Mouse (Mus musculus): ENCODE data around the gene Cd28.

Cd28 gene

DNA sequence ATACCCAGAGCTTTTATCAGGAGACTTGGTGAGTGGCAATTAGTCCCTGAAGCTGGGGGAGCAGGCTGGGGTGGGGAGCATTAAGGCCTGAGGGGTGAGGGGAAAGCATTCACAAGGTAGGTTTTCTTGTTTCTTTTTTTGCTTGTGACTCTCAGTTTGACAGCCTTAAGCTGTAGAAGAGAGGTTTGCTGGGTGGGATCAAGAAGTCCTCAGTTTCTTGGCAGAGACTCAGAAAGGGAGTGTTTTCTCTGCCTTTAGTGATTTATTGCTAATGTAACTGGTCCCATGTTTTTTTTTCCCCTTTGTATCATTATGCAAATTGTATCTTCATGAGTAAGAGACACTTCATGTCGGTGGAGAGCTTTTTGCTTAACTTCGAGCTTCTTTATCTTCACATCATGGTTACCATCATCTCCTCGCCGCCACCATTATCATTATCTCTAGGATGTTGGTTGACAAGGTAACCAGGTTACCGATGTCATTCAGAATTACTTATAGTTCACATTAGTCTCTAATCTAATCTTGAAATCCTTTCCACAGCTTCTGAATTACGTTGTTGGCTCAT, 33.7 kb downstream of the Cd28 start:
- DNase-seq (ENCODE audit: low spot score): no peak

DNA sequence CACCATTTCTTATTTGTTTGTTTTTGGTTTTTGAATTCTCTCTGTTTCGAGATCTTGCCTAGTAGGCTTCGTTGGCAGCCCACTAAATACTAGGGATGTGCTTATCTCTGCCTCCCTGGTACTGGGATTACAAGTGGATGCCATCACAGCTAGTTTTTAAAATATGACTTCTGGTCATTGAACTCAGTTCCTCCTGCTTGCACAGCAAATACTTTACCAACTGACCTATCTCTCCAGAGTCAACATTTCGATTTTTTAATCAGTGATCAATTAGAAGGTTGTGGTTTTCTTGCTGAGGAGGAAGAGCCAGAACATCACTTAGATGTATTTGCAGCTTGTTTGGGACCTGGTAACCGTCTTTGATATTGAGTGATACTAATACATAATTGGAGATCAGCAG, 34.4 kb downstream of the Cd28 start:
- no peak for DNase-seq (ENCODE audit: low spot score)

DNA sequence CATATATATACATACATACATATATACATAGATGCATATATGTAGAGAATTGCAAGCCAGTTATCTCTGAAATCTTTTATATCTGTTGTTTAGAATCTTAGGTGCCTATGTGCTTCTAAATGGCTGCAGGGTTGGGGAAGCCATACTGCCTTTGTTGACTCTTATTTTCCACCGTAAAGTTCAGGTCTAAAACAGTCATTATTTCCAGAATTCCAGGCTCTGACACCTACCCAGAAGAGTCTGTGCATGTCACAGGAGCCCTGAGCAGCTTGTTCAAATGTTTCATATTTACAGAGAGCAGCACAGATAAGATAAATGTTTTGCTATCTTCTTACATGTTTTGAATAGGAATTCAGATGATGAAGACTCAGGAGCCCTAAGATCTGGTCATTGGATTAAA, 36.4 kb downstream of the Cd28 start:
- DNase-seq (ENCODE audit: low spot score): no peak

DNA sequence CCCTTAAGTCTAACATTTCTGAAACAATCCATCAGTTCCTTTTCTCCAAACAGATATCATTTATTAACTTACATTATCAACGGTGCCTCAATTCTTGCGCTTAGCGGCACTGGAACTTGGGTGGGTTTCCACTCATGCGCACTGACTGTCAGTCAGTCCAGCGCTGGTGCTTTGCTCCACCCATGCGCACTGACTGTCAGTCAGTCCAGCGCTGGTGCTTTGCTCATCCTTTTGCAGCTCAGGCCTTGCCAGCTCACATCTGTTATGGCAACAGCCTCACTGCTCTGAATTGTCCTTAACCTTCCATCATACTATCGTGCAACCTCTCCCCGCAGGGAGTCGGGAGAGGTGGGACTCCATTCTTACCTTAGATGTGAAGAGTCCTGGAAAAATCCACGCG, 37.4 kb downstream of the Cd28 start:
- no peak for DNase-seq (ENCODE audit: low spot score)

DNA sequence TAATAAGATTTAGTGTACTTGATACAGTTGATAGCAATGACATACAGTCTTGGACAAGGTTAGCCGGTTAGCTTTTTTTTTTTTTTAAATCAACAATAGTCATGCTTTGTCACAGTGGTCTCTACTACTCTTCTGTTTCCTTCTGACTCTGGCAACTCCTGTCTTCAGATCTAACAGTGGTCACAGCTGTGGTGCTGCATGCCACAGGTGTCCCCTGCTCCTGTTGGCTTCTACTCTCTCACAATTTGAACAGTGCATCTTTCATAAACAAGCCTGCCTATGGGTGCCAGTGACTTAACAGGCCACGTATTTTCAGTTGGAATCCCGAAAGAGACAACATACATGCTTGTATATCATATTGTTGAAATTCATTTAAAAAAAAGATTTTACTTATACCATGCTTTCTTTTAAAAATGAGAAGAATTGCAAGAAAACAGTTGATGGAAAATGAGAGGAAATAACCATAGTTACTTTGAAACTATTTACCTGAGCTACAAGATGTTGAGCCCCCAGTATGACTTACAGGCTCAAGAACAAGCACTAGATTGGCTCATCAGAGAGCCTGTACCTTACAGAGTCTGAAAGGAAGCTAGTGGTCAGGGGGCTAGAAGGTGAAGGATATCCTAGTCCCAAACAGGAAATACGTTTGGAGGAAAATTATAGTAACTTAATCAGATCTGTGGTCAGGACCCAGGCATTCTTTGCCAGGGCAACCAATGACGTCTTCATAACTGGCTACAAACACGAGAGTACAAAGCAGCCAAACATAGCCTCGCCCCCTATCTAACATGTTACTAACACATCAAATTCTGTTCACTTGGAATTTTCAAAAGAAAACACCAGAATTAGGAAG, 39.0 kb downstream of the Cd28 start:
- peak; percentile 22 for DNase-seq (ENCODE audit: low spot score)

DNA sequence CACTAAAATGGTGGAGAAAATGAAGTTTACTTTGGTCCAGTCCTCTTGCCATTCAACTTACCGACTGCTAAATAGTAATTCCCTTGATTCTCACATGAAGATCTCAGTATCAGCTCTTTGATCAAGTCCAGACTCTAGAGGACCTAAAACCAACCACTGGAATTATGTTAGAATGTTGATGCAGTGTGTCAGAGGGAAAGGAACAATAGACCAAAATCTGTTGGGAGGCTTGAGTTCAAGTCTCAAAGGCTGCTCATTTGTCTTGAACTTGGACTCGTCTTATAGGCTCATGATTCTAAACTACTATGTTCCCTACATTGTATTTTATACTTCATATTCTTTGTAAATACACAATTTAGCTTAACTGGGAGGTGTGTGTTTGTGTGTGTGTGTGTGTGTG, 41.0 kb downstream of the Cd28 start:
- DNase-seq (ENCODE audit: low spot score): no peak

DNA sequence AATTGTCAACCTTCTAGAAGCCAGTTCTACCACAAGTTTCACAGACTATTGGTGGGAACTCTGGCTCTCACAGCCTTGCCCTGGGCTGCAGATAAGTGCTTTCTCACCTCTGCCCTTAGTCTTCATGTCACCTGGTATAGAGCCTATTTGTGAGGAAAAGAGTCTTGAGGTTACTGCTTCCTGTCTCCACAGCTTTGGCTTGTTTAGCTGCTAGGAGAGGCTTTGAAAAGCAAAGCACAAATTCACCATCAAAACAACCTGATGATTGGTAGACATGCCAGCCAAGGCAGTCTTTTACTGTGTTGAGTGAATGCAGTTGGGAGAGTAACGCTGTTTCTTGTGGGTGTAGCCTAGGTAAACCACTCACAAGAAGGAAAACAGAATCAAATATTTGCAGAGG, 41.6 kb downstream of the Cd28 start:
- peak; percentile 20 for DNase-seq (ENCODE audit: low spot score)

DNA sequence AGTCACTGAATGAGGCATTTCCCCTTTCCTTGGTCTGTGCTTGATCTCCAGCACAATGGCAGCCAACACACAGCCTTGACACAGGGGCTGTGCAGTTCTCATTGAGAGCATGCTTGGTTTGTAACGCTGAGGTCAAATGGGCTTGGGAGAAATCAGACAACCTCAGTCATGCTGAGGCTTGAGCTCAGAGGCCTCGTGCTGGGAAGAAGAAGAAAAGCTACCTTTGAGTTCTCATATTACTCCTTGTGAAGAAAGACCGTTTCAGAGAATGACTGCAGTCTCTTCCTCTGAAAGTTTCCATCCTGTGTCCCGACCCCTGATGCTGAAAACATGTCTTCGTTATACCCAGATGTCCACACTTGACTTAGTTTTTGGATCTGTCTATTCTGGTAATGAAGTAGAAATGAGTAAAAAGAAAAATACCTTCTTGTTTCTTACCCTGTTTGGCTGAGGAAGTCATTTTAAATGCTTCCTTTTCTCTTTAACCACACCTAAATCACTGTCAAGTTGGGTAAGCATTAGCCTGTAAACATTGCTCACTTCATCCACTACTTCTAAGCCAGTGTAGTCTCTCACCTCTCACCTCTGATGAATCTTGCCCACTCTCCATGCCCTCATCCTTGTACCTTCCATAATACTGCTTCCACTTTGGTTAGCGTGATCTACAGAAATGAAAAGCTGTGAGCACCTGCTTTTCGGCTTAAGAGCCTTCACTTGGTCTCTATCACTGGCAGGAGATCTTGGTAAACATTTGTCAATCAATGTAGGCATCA, 43.1 kb downstream of the Cd28 start:
- no peak for DNase-seq (ENCODE audit: low spot score)

DNA sequence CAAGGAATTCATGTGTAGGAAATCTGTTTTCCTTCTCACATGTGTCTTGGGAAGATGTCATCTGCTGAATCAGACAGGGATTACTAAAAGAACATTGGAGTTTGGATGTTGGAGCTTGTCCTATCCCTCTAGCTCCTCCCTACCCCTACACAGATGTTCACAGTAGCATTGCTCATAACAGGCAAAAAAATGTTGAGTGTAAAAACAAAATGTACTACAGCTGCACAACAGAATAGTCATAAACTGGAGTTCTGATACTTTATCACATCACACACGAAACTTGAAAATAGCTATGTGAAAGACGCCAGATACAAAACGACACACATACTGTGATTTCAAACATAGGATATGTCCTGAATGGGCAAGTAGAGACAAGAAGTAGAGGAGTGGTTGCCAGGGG, 43.9 kb downstream of the Cd28 start:
- no peak for DNase-seq (ENCODE audit: low spot score)

DNA sequence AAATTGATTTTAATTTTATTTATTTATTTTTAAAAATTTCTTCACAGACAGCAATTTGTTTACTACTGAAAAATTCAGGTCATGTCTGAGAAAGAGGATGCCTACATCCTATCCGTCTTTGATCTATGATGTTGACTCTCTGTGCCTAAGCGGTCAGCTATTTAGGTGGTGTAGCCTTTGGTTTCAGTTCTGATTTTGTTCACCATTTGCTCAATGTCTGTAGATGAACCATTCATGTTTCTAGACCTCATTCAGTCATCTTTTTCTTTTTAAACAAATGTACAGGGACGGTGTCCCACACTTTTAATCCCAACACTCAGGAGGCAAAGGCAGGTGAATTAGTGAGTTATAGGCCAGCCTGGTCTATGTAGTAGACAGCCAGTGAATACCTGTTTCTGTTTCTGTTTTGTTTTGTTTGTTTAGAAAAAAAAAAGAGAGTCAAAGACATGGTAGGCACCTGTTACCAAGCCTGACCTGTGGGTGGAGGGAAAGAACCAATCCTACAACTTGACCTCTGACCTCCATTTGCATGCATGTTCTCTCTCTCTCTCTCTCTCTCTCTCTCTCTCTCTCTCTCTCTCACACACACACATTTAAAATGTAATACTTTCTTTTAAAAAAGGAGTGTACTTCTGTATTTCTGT, 45.0 kb downstream of the Cd28 start:
- no peak for DNase-seq (ENCODE audit: low spot score)

DNA sequence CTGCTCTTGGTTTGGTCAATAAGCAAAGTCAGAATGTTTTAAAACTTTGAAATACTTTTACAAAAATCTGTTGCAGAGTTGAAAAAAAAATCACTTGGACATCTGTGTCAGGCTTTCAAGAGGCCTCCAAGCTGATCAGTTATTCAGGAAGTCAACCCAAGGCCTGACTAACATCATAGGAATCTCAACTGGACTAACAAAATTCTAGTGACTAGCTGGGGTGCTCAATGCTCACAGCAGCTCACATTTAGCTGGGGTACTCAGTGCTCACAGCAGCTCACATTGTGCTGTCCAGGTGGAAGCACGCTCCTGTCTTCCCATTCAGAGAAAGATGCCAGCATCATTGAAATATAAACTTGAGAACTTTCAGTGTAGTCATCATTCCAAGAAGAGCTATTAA, 45.9 kb downstream of the Cd28 start:
- DNase-seq (ENCODE audit: low spot score): no peak

DNA sequence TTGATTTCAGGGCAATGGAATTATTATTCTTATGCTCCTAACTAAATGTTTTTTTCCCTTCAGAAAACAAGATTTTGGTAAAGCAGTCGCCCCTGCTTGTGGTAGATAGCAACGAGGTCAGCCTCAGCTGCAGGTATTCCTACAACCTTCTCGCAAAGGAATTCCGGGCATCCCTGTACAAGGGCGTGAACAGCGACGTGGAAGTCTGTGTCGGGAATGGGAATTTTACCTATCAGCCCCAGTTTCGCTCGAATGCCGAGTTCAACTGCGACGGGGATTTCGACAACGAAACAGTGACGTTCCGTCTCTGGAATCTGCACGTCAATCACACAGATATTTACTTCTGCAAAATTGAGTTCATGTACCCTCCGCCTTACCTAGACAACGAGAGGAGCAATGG, 46.3 kb downstream of the Cd28 start:
- no peak for DNase-seq (ENCODE audit: low spot score)

DNA sequence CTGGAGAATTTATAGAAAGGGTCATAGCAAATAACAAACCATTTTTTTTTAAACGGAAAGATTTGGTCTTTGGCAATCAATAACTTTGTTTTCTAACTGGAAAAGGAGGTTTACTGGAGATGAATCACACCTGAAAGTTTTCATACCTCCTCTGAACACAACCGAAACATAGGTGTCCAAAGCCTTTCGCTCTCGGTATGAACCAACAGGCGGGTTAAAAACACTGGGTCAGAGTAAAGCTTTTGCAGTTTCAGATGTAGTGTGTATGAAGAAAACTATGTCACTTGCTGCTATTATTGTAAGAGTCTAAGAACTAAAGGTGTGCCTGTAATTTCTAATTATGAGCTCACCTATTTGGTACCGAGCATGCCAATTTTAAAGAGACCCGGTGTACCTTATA, 55.2 kb downstream of the Cd28 start:
- DNase-seq (ENCODE audit: low spot score): no peak

DNA sequence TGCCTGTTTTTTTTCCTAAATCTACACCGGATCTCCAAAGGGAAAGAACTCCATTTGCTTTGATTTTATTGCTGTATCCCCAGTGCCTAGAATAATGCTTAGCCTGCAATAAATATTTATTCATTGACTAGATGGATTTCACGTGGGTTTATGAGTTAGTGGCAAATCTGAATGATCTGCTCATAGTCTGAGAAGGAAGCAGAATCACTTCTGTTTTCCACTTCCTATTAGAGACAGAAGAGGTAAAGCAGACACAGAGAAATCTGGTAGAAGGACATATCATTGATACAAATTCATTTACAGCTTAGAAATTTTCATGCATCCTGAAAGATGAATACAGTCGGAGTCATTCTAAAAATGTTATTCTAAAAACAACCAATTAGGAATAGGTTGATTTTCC, 56.6 kb downstream of the Cd28 start:
- no peak for DNase-seq (ENCODE audit: low spot score)

DNA sequence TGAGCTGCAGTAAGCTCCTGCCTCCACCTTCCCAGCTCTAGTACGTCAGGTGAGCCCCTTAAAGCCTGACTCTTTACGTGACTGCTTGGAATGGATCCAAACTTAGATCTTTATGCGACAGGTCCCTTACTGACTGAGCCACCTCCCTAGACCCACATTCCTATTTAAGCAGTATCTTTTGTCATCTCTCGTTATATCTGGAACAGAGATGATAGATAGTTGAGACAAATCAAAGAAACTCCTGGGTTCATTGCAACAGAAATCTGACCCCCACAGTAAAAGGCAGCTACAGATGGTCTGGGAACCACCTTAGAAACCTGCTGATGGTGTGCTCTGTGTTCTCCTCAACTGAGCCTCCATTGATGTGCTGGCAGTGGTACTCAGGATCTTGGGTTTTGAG, 59.6 kb downstream of the Cd28 start:
- DNase-seq (ENCODE audit: low spot score): no peak

DNA sequence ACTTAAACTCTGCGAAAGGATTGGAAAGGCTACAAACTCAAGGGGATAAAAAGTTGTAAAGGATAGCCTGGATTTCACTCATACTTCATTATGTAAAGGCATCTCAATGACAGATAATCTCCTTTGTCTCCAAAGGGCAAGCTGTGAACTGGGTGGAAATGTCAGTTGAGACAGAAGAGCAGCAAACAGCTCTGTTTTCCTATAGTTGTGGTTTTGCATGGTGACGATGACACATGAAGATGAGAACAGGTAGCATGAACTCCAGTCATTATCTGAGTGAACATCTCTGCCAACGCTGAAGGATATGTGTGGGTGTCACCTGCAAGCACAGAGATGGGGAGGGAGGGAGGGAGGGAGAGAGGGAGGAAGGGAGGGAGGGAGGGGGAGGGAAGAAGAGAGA, 60.3 kb downstream of the Cd28 start:
- peak; percentile 20 for DNase-seq (ENCODE audit: low spot score)

DNA sequence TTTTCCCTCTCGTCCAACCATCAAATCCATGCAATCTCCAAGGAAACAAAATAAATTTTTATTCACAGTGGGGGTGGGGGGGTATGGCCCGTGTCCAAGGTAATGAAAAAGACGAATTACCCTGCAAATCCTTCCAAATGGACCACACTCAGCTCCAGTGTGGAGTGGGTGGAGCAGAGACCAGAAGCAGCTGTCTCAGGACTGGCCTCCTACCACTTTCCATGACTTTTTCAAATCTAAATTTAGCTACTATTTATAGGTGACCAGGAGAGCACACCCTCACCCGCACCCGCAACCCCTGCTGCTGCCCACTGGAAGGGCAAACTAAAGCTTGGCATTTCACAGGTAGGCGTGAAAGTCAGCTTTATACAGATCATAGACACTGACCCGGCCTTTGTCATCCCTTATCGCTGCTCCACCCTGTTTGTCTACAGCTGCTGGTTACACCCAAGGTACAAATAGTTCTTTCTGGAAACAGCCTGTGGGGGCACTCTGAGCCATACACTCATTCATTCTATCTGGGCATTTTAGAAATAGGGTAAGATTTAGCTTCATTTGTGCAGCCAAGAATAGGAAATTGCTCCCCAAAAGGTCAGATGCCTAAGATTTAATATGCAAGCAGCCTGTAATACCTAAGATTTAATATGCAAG, 62.0 kb downstream of the Cd28 start:
- DNase-seq (ENCODE audit: low spot score): peak; percentile 29

DNA sequence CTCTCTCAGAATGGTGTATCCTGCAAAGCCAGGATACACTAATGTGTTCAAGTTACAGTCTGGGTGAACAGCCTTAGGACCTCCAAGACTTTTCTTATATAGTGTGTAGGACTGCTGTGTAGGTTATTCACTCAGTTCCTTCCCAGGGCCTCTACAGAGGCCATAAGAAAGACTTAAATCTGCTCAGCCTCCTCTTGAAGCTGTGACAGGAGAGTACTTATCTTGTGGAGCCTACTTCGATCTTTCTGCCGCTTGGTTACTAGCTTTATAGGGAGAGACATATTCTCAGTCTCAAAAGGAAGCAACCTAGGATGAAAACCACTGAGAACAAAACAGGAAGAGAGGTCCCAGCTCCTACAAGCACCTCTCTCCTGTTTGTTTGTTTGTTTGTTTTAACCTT, 62.6 kb downstream of the Cd28 start:
- no peak for DNase-seq (ENCODE audit: low spot score)

DNA sequence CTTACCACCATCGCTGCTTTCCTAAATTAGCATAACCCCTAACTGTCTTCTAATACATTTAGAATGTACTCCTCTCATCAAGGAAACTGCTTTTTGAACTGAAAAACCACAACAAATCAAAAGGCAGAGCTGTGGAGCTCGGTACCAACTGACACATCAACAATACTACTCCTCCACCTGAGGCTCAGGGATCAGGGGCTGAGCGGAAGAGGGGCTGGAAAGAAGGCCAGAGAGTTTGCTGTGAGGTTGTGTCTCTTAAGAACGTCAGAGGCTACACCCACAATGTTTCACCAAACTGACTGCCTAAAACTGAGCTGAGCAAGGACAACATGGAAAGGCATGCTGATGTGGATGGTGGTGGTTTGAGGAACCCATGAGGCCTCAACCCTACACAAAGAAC, 65.1 kb downstream of the Cd28 start:
- no peak for DNase-seq (ENCODE audit: low spot score)

DNA sequence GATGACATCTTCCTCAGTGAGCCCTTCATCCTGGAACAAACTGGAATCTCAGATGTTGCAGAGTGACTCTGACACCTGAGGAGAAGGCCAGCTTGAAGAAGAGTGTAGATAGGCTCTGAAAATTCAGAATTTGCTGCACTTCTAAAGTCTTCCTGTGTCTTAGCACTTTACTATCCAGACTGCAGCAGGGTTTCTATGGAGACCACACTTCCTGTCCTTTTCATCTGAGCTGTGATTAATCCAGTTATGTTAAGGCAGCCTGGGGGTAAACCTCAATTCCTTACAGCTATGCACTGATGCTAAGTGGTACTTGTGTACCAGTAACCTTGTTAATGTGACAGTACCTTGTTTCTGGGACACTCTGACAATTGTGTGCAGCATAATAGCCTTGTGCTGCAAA, 77.1 kb downstream of the Cd28 start:
- DNase-seq (ENCODE audit: low spot score): no peak

DNA sequence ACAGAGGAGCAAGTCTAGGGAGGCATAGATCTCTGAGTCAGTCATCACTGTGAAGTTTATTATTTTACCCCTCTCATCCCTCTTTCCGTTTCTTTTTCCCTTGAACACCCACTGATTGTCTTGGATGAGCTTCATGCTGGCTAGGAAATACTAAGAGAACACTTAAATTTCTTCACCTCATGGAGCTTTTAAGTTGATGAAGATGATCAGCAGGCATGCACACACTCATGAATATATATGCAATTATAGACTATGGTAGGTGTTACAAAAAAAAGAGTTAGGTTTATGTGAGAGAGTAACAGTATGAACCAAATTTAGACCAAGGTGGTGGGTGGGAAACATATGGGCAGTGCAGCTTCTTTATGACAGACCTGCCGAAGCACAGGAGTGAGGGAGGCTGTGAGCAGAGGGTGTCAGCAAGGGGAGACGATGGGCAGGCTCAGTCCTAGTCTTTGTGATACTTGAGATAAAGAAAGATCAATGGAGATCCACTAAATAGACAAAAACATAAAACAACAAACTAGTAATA, 79.1 kb downstream of the Cd28 start:
- no peak for DNase-seq (ENCODE audit: low spot score)

DNA sequence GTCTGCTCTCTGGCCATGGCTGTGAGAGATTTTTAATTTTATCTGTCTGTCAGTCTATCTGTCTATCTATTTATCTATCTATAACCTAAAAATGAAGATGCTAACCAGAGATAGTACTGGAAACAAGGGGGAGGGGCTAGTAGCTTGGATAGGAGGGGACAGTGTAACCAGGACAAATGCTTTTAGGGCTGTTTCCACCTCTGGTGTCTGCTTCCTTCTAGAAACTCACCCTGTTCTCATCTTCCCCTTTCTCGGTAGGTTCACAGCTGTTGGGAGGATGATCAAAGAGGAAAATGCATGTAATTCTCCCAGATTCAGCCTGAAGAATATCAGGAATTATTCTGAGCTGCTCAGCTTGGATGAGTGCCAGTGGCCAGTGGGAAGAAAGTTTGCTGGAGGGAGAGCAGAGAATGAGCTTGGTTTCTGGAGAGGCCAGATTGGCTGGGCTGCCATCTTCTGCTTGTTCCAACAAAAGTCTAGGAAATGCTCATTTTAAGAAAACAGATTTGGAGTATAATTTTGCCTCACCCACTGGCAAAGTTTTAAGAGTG, 83.3 kb downstream of the Cd28 start:
- no peak for DNase-seq (ENCODE audit: low spot score)

Measured in lung, postnatal 25 days (tissue).